Mouse (Mus musculus) spleen, postnatal 36 days (tissue): ENCODE data around the gene Snx15.

Experiments
- DNase-seq, 2 experiments: peaks; one replicate each; pipeline ENCODE4 v3.0.0; 2022; ENCODE audit warnings: low spot score in 2 of 2, mixed read lengths in 1 of 2

Gene Snx15

DNA sequence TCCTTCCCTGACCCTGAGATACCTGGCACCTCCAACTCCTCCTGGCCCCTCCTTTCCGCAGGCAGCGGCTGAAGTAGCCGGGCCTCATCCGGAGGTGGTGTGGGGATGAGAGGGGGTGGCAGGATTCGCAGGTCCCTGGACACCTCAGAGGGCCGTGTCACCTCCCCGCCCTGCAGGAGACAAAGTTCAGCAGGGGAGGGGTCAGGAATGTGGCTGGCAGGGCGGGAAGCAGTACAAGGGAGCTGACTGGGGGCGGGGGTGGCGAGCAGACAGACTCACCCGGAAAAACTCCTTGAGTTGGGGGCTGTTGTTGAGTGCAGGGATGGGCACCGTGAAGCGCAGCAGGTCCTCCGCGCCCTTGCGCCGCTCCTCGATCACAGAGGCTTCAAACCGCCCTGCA lies 6.3 kb downstream of the Snx15 start:
- DNase-seq = no peak

DNA sequence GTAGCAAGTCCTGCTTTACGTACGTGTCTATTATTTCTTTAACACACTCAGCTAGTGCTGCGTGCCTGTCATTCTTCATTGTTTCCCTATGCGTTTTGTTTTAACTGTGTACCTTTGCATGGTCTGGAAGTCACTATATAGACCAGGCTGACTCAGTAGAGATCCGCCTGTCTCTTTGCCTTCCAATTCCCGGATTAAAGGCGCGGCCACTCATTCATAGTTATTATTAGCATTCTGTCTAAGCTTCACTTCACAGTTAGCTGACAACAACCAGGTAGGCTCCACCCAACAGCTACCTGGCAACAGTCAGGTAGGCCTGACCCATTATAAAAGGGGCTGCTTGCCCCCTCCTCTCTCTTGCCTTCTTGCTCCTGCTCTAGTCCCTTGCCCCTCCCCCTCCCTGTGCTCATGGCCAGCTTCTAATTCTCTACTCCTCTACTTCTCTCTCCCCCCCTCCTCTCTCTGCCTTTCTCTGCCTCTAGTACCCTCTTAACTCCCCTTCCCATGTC lies 9.4 kb downstream of the Snx15 start:
- DNase-seq = no peak

DNA sequence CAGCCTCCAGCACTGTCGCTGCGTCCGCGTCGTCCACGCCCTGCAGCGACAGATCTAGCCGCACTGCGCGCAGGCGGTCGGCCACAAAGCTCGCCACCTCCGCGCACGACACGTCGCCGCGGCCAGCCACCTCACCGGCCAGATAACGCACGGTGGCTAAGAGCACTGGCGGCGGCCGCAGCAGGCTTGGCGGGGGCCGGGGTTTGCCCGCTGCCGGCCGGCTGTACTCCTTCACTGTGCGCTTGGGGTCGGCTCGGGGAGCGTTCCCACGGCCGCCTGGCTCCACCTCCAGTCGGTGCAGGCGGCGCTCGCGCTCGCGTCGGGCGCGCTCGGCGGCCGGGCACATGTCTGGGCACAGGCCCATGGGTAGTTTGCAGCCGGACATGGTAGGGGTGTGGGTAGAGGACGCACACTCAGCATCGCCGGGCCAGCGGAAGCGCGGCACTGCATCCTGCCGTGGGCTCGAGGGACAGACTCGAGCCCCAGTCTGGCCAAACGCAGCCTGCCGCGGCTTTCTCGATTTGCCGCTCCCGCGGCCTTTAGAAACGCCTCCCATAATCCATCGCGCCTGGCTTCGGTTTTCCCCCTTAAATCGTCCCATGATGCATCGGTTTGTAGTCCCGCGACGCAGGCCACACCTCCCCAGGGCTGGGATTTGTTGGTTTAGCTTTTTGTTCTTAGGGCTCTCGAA lies 10.0 kb downstream of the Snx15 start, which contains the start of gene Sac3d1:
TSS of gene Sac3d1 (minus strand) at position 665 of the 691 bp plus-strand sequence.
- DNase-seq = peak; percentile 88 to 91

DNA sequence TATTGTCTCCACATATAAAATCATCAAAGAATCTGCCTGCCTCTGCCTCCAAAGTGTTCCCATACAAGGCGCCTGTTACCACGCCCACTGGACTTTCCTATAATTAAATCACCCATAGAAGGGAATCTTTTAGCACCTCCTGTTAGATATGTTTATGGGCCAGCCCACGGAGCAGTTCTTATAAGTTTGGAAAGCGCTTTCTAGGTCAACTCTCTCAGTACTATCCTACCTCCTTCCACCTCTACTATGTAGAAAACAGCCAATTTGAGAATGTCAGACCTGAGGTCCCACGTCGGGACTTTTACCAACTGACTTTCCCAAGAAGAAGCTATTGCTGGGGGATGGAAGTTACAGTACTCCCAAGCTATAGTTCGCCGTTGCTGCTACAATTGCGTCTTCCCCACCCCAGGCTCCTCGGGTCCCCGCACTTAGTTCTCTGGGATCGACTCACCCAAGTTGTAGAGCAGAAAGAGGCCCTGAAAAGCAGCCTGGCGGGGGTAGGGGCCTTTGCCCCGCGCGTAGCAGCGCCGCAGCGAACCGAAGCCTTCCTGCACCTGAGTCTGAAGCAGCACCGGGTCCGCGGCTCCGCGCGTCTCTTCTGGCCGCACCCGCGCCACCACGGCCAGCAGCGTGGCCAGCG lies 10.6 kb downstream of the Snx15 start:
- no peak for DNase-seq

DNA sequence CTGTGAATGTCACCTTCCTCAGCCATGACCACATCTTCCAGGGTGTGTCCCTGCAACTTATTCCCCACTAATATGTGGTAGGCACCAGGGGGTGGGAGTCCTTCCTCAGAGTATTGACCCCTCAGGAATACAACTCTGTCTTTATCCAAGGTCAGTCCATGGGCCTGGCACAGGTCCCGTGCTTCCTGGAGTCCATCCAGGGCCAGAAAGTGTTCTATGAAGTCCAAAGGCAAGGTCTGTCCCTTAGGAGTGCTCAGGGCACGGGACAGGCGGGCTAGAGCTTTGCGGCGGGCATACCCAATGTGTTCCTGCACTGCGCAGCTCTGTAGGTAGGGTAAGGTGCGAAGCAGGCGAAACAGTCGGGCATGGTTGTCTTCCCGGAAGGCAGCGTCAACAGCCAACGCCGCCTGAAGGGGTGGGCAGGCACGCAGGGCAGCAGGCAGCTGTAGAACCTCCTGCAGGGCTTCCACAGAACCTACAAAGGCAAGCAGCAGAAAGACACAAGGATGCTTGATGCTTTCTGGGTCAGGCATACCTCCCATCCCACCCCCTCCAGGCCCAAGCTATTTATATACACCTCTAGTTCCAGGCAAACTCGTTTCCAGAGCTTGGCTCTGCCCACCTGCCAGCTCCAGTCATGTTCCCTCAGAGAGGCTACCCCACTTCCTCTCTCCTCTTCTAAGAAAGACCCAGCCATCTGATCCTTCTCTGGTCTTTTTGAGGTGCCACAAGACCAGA lies 11.8 kb downstream of the Snx15 start:
- DNase-seq = no peak

DNA sequence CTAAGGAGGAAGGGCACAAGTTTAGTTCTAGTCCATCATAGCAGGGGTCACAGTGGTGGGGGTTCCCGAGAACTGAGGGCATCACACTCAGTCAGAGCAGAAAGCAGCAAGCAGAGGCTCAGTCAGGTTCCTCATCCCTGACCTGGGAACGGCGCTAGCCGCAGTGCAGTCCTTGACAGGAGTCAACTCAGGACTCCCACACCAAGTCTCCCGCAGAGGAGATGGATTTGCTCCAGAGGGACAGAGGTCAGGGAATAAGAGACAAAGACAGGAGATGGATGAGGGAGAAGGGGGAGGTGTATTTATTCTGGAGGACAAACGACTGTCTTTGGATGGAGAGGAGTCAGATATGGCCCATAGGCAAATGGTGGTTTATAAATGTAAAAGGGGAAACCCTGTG lies 15.0 kb downstream of the Snx15 start:
- DNase-seq = no peak

DNA sequence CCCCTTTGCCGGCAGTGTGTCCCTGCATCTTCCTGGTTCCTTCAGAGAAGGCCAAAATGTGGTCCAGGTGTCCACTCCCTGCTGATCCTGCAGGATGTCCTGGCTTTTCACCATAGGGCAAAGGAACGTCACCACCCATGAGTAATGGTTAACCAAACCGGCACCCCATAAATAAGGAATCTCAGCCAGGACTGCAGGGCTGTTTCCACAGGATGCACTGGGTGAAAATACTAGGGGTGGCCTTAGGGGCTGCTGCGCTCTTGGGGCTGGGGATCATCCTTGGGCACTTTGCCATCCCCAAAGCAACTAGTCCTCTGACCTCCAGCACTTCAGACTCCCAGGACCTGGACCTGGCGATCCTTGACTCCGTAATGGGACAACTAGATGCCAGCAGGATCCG lies 22.5 kb downstream of the Snx15 start, which contains the start of gene Naaladl1:
TSS of gene Naaladl1 (plus strand) at position 197 of the 400 bp plus-strand sequence.
- no peak for DNase-seq

DNA sequence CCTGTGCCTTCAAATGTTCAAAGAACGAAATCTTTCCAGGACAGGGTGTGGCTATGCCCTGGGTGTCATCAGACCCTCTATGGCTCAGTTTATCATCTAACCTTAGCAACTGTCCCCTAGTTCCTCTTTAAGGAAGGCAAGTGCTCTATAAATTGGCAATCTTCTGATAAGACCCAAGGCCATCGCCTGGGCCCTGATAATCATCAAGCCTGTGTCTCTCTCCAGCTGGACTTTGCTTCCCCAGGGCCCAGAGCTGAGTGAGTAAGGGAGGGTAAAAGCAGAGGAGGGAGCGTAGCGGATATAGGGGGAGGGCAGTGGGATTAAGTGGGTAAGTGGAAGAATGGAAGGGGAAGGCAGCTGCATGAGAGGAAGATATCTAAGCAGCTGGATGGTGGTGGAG lies 23.6 kb downstream of the Snx15 start:
- DNase-seq = no peak

DNA sequence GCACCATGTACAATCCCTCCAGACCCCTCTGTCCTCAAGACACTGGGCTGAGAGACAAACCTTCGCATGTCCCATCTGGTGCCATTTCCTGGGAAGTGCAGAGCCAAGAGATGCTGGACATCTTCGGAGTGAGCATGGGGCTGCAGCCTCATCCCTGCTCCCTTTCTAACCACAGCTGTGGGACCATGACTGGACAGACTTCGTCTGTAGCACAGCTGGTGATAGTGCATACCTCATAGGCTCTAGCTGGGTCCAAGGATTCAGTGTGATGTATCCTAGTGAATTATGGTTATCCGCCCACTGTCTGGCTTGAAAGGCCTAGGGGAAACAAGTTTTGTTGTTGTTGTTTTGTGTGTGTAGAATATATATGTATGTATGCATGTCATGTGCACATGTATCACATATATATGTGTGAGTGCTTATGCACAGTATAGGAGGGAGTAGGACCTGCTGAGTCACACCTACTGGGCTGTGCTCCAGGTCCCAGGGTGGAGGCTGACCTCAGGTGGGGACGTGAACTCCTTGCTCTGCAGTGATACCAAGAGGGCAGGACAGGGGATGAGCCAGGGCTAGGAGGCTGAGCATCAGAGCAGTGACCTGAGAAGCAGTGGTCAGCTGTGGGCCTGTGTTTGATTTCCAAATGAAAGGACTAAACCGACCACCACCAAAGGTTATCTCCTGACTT lies 25.8 kb downstream of the Snx15 start:
- peak; percentile 62 to 78 for DNase-seq

DNA sequence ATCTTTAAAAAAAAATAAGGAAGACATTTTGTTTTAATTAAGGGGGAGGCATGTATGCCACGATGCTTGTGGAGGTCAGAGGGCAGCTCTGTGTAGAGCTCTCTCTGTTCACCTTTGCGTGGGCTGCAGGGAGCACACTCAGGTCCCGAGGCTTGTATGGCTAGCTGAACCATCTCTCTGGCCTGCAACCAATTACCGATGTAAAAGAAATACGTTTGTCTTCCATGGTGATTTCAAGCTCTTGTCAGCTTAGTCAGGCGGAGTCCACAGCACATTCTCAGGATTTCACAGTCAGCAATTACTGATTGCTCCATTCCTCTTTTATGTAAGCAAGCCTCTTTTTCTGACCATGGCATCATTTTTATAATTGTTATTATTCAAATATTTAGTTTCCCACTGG lies 26.9 kb downstream of the Snx15 start:
- DNase-seq = no peak

DNA sequence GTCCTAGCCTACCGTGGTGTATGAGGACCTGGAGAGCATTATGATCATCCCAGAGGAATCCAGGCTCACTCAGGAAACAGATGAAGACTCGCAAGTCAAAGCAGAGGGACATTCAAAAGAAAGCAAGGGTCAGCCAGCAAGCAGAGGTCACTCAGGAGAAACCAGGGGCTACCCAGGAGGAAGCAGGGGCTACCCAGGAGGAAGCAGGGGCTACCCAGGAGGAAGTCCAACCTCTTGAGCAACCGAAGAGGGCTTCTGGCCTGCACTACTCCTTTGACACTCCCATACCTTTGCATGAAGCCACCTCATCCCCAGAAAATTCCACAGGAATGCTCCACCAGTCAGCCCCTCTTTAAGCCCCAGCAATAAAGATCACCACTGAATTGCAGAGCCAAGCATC lies 30.3 kb downstream of the Snx15 start:
- no peak for DNase-seq

DNA sequence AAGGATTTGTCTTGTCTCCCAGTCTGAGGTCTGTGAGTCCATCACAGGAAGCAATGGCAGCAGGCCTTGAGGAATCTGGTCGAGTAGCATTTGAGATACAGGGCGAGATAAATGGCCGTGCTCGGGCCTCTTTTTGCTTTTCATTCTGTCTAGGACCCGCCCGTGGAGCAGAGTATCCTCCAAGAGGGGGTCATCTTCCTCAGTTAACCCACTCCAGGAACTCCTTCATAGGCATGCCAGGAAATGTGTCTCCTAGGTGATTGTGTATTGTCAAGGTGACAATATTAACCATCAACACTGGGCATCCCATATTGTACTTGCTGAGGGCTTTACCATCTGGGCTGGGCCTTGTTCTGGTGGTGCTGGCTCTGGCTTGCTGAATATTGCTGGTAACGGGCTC lies 34.0 kb downstream of the Snx15 start, which contains the start of gene AC131692.1:
TSS of gene AC131692.1 (plus strand) at position 301 of the 400 bp plus-strand sequence.
- DNase-seq = no peak

DNA sequence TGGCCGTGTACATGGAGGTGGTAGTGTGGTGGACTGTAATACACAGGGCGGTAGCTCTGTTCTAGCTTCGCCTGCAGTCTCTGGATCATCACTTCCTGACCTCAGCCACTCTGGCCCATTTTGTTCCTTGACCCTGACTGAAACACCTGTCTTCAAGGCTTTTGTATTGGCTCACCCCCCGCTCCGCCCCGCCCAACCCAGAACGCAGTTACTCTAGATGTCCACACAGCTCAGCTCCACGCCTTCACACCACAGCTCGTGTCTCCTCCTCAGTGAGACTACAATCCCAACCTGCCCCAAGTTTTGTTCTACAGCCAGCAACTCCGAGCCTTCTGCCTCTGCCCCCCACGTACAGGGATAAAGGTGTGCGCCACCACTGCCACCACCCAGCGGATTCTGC lies 39.3 kb downstream of the Snx15 start:
- no peak for DNase-seq

DNA sequence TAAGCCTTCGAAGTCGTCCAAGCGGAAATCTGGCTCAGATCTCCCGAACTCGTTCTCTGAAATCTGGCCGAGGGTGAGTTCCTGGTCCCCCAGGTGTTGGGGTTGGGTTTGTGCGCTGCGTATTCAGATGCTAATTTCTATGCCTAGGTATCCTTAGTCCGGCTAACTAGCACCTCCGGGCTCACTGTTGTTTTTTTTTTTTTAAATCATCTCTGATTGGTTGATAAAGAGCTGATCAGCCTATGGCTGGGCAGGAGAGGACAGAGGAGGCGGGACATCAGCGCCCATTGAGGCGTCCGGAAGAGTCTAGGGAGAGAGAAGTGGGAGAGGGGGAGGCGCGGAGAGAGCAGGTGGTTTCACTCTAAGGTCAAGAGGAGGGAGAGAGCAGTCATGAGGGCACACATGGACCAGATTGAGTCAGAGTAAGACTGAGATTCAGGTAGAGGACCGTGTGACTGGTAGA lies 42.7 kb downstream of the Snx15 start:
- peak; percentile 66 to 80 for DNase-seq

DNA sequence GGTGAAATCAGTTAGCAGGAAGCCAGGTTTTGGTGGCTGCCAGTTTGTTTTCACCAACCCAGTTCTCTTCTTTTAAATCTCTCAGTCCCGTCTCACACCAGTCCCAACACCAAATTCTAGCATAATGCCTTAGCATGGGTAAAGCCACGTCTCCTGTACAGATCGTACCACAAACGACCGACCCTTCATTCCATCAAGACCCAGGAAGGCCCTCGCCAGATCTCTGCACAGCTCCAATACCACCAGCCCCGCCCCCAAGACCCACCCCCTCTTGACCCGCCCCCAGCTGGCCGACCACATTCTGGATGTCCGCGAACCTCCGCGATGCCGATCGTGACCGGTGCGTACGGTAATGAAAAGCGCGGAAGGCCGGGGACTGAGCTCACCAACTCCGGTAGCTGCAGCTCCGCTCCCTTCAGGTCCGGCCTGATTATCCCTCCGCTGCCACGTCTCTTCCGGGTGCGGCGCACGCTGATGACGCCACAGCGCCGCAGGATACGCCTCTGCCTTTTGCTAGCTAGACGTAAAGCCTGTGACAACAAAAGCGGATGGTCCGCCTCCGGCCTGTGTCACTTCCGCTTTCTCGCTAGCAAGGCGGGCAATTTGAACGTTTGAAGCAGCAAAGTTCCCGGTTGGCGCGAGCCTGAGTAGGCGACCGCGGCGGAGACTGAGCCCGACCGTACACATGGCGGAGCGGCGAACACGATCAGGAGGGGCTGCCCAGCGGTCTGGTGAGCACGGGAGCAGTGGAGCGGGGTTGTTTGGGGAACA lies 43.4 kb downstream of the Snx15 start, which contains the start of the genes Zfpl1 and Cdca5:
TSS of gene Zfpl1 (minus strand) at position 479 of the 771 bp plus-strand sequence.
TSS of gene Cdca5 (plus strand) at position 506 of the 771 bp plus-strand sequence.
- DNase-seq = peak; percentile 96 to 97

DNA sequence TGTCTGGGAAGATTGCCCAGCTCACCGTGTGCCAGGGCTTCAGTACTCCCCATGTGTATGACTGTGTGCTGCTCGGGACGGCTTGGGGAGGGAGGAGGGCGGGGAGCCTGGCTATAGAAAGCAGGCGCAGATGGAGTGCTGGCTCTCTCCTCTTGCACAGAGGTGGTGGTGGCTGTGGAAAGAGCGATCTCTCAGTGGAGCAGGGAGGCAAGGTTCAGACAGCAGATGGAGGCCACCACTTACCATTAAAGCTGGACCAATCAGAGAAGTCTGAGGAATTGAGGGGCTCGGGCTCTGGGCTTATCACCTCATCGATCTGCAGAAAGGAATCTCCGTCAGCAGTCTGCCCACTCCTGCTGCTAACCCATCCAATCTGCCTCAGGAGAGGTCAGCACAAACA lies 45.9 kb downstream of the Snx15 start, which contains the start of gene Gm28374:
TSS of gene Gm28374 (minus strand) at position 101 of the 400 bp plus-strand sequence.
- DNase-seq = no peak

DNA sequence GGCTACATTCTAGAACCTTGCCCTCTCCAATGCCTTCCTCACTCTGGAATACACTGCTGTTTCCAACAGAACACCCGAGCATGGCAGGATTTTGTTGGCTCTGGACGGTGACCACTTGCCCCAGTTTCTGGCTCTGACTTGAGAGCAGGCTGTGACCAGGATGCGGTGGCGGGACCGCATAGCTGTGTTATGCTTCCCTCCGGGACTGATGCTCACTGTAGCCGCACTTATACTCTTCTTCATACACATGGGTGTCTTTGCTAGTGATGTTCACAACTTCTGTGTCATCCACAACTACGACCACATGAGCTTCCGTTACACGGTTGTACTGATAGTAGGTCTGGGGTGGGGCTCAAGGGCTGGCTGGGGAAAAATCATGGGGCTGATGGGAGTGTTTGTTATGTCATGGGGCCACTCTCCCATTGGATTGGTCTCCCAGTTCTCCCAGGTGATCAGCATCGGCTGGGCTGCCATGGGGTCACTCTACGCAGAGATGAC lies 48.1 kb downstream of the Snx15 start, which contains the start of gene Tmem262:
TSS of gene Tmem262 (plus strand) at position 51 of the 498 bp plus-strand sequence.
- no peak for DNase-seq

DNA sequence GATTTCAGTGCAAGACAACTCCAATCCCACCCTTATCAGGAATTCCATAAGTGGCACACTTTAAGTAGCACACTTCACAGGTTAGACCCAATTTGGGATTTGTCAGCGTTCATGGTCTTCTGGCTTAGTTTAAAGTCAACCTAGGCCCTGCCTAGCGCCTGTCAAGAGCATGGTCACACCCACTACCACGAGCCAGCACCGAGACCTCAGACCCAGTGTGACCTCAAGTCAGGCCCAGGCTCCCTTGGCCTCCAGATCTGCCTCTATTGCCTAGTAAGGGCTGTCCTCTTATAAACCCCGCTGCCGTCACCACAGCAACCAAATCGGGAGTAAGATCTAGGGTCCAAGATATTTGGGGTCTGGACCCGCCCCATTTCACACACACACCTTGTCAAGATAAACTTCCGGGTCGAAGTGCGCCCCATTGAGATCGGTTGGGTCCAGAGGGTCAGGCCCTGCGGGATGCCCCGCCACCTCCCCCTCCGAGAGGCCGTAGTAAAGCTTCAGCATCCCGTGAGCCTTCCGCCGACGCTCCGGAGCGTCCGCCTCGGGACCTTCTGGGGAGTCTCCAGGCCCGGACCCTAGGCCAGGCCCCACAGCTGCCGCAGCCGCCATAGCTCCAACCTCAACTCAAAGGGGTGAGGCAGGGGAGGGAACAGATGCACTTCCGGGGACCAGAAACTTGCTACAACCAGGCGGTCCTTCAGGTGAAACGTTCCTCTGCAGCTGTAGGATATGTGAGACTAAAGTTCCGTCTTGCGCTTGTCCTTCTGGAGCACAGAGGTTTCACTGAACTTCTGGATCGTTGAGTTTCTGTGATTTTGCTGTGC lies 51.3 kb downstream of the Snx15 start, which contains the start of gene Vps51:
TSS of gene Vps51 (minus strand) at position 668 of the 830 bp plus-strand sequence.
- peak; percentile 83 for DNase-seq

DNA sequence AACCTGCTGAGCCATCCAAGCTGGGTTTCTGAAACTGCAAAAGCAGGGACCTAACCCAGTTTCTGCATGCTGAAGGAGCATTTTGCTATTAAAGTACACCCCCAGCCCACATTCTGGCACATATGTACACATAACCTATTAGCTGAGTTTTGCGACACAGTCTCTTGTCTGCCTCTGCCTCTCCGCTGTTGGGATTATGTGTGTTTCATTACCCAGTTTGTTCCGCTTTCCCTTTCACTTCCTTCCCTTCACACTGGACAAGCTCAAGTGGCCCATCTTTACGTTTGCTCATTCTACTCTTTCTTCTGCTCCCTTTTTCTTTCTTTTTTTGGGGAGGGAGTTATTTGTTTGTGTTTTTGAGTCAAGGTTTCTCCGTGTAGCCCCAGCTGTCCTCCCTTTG lies 54.2 kb downstream of the Snx15 start:
- no peak for DNase-seq
